Mouse (Mus musculus) CH12.LX (cell line): ENCODE measurements around the gene Ccdc110. TPM values are rescaled to one million over a fixed set of nuclear protein-coding genes. Genes with fewer than 3 reads are reported as not detected.

Experiments used
- DNase-seq: peaks from one replicate; pipeline ENCODE4 v3.0.0-alpha.2; 2013; ENCODE audit errors: extremely low read depth
- H3K27ac ChIP-seq: 2 replicates; pipeline ENCODE4 v1.5.1; 2012; ENCODE audit warnings: low read depth, mild to moderate bottlenecking, control low read depth, moderate library complexity; ENCODE audit not compliant: insufficient read depth
- H3K27me3 ChIP-seq: replicated peaks from 2 replicates; pipeline ENCODE3; 2012; ENCODE audit warnings: inconsistent platforms
- H3K36me3 ChIP-seq, 2 experiments: replicated peaks in 1 of 2; 2 replicates each; pipeline versions ENCODE3 to v1.6.1; 2012; ENCODE audit warnings: inconsistent platforms in 1 of 2, low read length in 1 of 2, mild to moderate bottlenecking in 1 of 2, mixed read lengths in 1 of 2, moderate library complexity in 1 of 2; ENCODE audit not compliant: control insufficient read depth in 1 of 2, insufficient read depth in 1 of 2
- H3K4me1 ChIP-seq, 2 experiments: 2 replicates each; pipeline ENCODE4 v1.6.1; 2012; ENCODE audit warnings: inconsistent platforms in 1 of 2, moderate library complexity in 1 of 2; ENCODE audit not compliant: insufficient read depth in 2 of 2, control insufficient read depth in 1 of 2
- H3K4me2 ChIP-seq: 2 replicates; pipeline ENCODE4 v1.6.1; 2012; ENCODE audit warnings: low read depth, mild to moderate bottlenecking, control low read depth; ENCODE audit not compliant: poor library complexity, insufficient read depth, severe bottlenecking
- H3K4me3 ChIP-seq, 3 experiments: fragments of 150-350 bp in 1 of 3; sonication (generic) in 1 of 3; replicated peaks in 1 of 3; 2 replicates each; pipeline versions ENCODE3 to v1.5.1; 2011 to 2012; ENCODE audit warnings: low read depth in 2 of 3, low read length in 2 of 3, mild to moderate bottlenecking in 2 of 3, moderate library complexity in 2 of 3, control low read depth in 1 of 3, improper control_type of control experiment in 1 of 3, inconsistent platforms in 1 of 3, mixed read lengths in 1 of 3; ENCODE audit not compliant: poor library complexity in 1 of 3
- H3K79me2 ChIP-seq: replicated peaks from 2 replicates; pipeline ENCODE4 v1.6.1; 2012; ENCODE audit warnings: mild to moderate bottlenecking, moderate library complexity; ENCODE audit not compliant: control insufficient read depth, poor library complexity, insufficient read depth, severe bottlenecking; ENCODE audit errors: extremely low read depth
- H3K9ac ChIP-seq: 2 replicates; pipeline ENCODE4 v1.6.1; 2012; ENCODE audit warnings: low read depth, mild to moderate bottlenecking, control low read depth, moderate library complexity; ENCODE audit not compliant: insufficient read depth
- H3K9me3 ChIP-seq: replicated peaks from 2 replicates; pipeline ENCODE3; 2012; ENCODE audit warnings: low read length, inconsistent platforms, mixed read lengths
- CHD2 ChIP-seq: IDR thresholded peaks from 2 replicates; pipeline ENCODE4 v1.6.1; 2011; ENCODE audit warnings: low read length, improper control_type of control experiment
- CTCF ChIP-seq, 2 experiments: IDR thresholded peaks in 1 of 2; conservative IDR thresholded peaks in 1 of 2; 2 replicates each; pipeline ENCODE4 v1.5.1; 2011 to 2012; ENCODE audit warnings: low read depth in 2 of 2, low read length in 2 of 2, improper control_type of control experiment in 1 of 2, inconsistent platforms in 1 of 2, mild to moderate bottlenecking in 1 of 2, moderate library complexity in 1 of 2
- EP300 ChIP-seq: IDR thresholded peaks from 2 replicates; pipeline ENCODE4 v1.6.1; 2011; ENCODE audit warnings: low read length, improper control_type of control experiment
- ETS1 ChIP-seq: conservative IDR thresholded peaks from 2 replicates; pipeline ENCODE4 v1.6.1; 2012; ENCODE audit warnings: low read depth, mild to moderate bottlenecking, inconsistent platforms, low read length, improper control_type of control experiment, moderate library complexity
- HCFC1 ChIP-seq: IDR thresholded peaks from 2 replicates; pipeline ENCODE4 v1.6.1; 2012; ENCODE audit warnings: low read depth, mild to moderate bottlenecking, inconsistent platforms, low read length, improper control_type of control experiment
- IRF4 ChIP-seq: IDR thresholded peaks from 2 replicates; pipeline ENCODE4 v1.6.1; 2014; ENCODE audit warnings: low read depth, mild to moderate bottlenecking, inconsistent platforms, low read length, improper control_type of control experiment
- MAFK ChIP-seq: IDR thresholded peaks from 2 replicates; pipeline ENCODE4 v1.6.1; 2011; ENCODE audit warnings: low read length, improper control_type of control experiment; ENCODE audit not compliant: insufficient replicate concordance
- MAX ChIP-seq: IDR thresholded peaks from 2 replicates; pipeline ENCODE4 v1.6.1; 2011; ENCODE audit warnings: low read length, improper control_type of control experiment
- MAZ ChIP-seq: IDR thresholded peaks from 2 replicates; pipeline ENCODE4 v1.6.1; 2012; ENCODE audit warnings: low read depth, mild to moderate bottlenecking, inconsistent platforms, low read length, improper control_type of control experiment, moderate library complexity
- MEF2A ChIP-seq: IDR thresholded peaks from 2 replicates; pipeline ENCODE4 v1.6.1; 2014; ENCODE audit warnings: low read depth, mild to moderate bottlenecking, inconsistent platforms, low read length, improper control_type of control experiment, borderline replicate concordance
- POLR2AphosphoS2 ChIP-seq: IDR thresholded peaks from 2 replicates; pipeline ENCODE4 v1.6.1; 2011; ENCODE audit warnings: low read depth, low read length, improper control_type of control experiment
- RAD21 ChIP-seq: IDR thresholded peaks from 2 replicates; pipeline ENCODE4 v1.6.1; 2011; ENCODE audit warnings: low read depth, mild to moderate bottlenecking, low read length, improper control_type of control experiment, moderate library complexity
- RCOR1 ChIP-seq: conservative IDR thresholded peaks from 2 replicates; pipeline ENCODE4 v1.6.1; 2012; ENCODE audit warnings: low read depth, mild to moderate bottlenecking, inconsistent platforms, low read length, improper control_type of control experiment
- TBP ChIP-seq: conservative IDR thresholded peaks from 2 replicates; pipeline ENCODE4 v1.6.1; 2011; ENCODE audit warnings: low read depth, low read length, improper control_type of control experiment
- TCF12 ChIP-seq: IDR thresholded peaks from 2 replicates; pipeline ENCODE4 v1.6.1; 2014; ENCODE audit warnings: low read depth, mild to moderate bottlenecking, inconsistent platforms, low read length, improper control_type of control experiment
- USF1 ChIP-seq: IDR thresholded peaks from 2 replicates; pipeline ENCODE4 v1.6.1; 2014; ENCODE audit warnings: low read depth, mild to moderate bottlenecking, inconsistent platforms, low read length, improper control_type of control experiment
- ZC3H11A ChIP-seq: IDR thresholded peaks from 2 replicates; pipeline ENCODE4 v1.6.1; 2012; ENCODE audit warnings: low read depth, mild to moderate bottlenecking, inconsistent platforms, low read length, improper control_type of control experiment
- dilution Hi-C: fragments of 300-500 bp; cut with MboI; formaldehyde crosslinking; loops from 2 replicates; pipeline ENCODE4 v1.14.3; 2020; ENCODE audit warnings: low sequenced_read_pairs; ENCODE audit not compliant: extremely low pct_unique_long_range_greater_than_20kb, extremely low pct_ligation_motif_present
- in situ Hi-C: fragments of 300-500 bp; cut with MboI; formaldehyde crosslinking; loops from 3 replicates; pipeline ENCODE4 v1.14.3; 2019; ENCODE audit warnings: low sequenced_read_pairs, low pct_ligation_motif_present, low pct_unique_long_range_greater_than_20kb, mixed read lengths
- polyA plus RNA-seq: library from polyadenylated mRNA; unstranded; fragments of >175 nt; gene quantifications from 2 replicates; pipeline ENCODE4 v1.2.1, GENCODE M21; 2012; ENCODE audit warnings: low read depth; ENCODE audit not compliant: insufficient read length
- total RNA-seq, 2 experiments: library from RNA; depleted of rRNA; stranded (reverse); fragments of 300-350 nt in 1 of 2; fragments of >200 nt in 1 of 2; gene quantifications; 2 replicates each; pipeline ENCODE4 v1.2.3; 2012 to 2014

Ccdc110 gene
- total and polyA plus RNA-seq, 3 experiments, result not detected

- no peak for TF ChIP-seq IRF4
- no peak for TF ChIP-seq MAX
- no peak for TF ChIP-seq MAFK
- no peak for TF ChIP-seq USF1
- no peak for TF ChIP-seq CHD2
- no peak for TF ChIP-seq CTCF (conservative IDR thresholded peaks at IDR 0.05 in 1 of 2, IDR thresholded peaks at IDR 0.05 in 1 of 2; ENCODE audit: low read depth in 2 of 2, low read length in 2 of 2)
- no peak for TF ChIP-seq RCOR1
- TF ChIP-seq ZC3H11A, result no peak
- Histone ChIP-seq H3K36me3 (no peaks in the 10 kb centered on the region), H3K27ac (no peak overlapping the region), H3K9ac (no peak overlapping the region), H3K4me2 (no peak overlapping the region), H3K4me3 (no peak overlapping the region), H3K79me2 (no peaks in the 10 kb centered on the region), H3K27me3 (no peaks in the 10 kb centered on the region), H3K9me3 (no peaks in the 10 kb centered on the region), H3K4me1 (peaks cover 6 to 18% of the 10 kb centered on the region in 2 experiments; a peak in 3 of 4 replicates)
- dilution Hi-C loops (no loop called here), in situ Hi-C loops (no loop called here)
- DNase-seq, result no peak
Observed at GRCm38 (mm10) chr8:45901626-45902025, 32.8 kb upstream of the Ccdc110 start.

- Histone ChIP-seq H3K4me3 (no peak overlapping the region), H3K27me3 (no peaks in the 10 kb centered on the region), H3K9ac (no peak overlapping the region), H3K79me2 (no peaks in the 10 kb centered on the region), H3K9me3 (no peaks in the 10 kb centered on the region), H3K36me3 (no peaks in the 10 kb centered on the region), H3K4me2 (no peak overlapping the region), H3K4me1 (peaks cover 6 to 18% of the 10 kb centered on the region in 2 experiments; a peak in 3 of 4 replicates), H3K27ac (no peak overlapping the region)
- dilution Hi-C loops, result no loop called here
- no peak for TF ChIP-seq RAD21
- TF ChIP-seq MAZ, result no peak
- TF ChIP-seq HCFC1, result no peak
- TF ChIP-seq POLR2AphosphoS2, result no peak
- no peak for TF ChIP-seq TCF12
- no peak for TF ChIP-seq EP300
- in situ Hi-C loops, result no loop called here
- no peak for DNase-seq
Observed at GRCm38 (mm10) chr8:45903659-45904058, 30.8 kb upstream of the Ccdc110 start.

- H3K9me3 ChIP-seq, result no peaks in the 10 kb centered on the region
- H3K4me2 ChIP-seq, result no peak overlapping the region
- H3K27ac ChIP-seq, result no peak overlapping the region
- TF ChIP-seq ETS1 (no peak), EP300 (no peak), TBP (no peak), IRF4 (no peak), MEF2A (no peak)
- H3K4me3 ChIP-seq, result no peak overlapping the region
- H3K36me3 ChIP-seq, result no peaks in the 10 kb centered on the region
- in situ Hi-C loops (no loop called here), dilution Hi-C loops (no loop called here)
- H3K9ac ChIP-seq, result no peak overlapping the region
- no peaks in the 10 kb centered on the region for H3K79me2 ChIP-seq
- DNase-seq, result no peak
- H3K27me3 ChIP-seq, result no peaks in the 10 kb centered on the region
- peaks cover under 1 to 11% of the 10 kb centered on the region in 2 experiments; a peak in 2 of 4 replicates for H3K4me1 ChIP-seq
Observed at GRCm38 (mm10) chr8:45905591-45906250, 28.7 kb upstream of the Ccdc110 start.
